Mouse (Mus musculus): ENCODE measurements around the gene Phf23.

- TF ChIP-seq CTCF (IDR thresholded peaks at IDR 0.05; ENCODE audit: borderline replicate concordance, extremely low read depth, insufficient read depth, insufficient read length) = no peak
- no peak for TF ChIP-seq POLR2A (IDR thresholded peaks at IDR 0.05; ENCODE audit: borderline replicate concordance, extremely low read depth, insufficient read depth, insufficient read length, poor library complexity, severe bottlenecking)
Observed at GRCm38 (mm10) chr11:69991711-69992110, 3.9 kb upstream of the Phf23 start.

All from brain, embryonic 14.5 days (tissue).